Comparison of ENCODE assay signal across 9 mouse cellular contexts in genomic region chr17:45628885-45629855, GRCm38 (mm10). TPM values are rescaled to one million over a fixed set of nuclear protein-coding genes. Genes with fewer than 3 reads are reported as not detected.
DNase-seq lines count a peak whose midpoint lies in the region; ATAC-seq and TF ChIP-seq lines count a peak whose summit lies in the region.
"Had no signal": no experiment of that assay in that cellular context is flagged by ENCODE, and none has a peak within 500 bp of the region (broad histone marks: within the 10 kb centered on the region; RNA-seq: fewer than 3 reads in every experiment).

No protein-coding gene starts in this region.

- no peak for DNase-seq in gastrocnemius, adult 2 months
- DNase-seq in gastrocnemius, postnatal 10 days: no peak
- peak; percentile 85 for DNase-seq in midbrain, embryonic 11.5 days (ENCODE audit: low spot score, missing footprints)
- no peak for DNase-seq in natural killer cell, adult 2 months (ENCODE audit: low spot score in 2 of 2)
- DNase-seq in spleen, adult 12 weeks (ENCODE audit: low spot score): no peak

- peak; percentile 17; the same call in 1 of the 2 replicates for ATAC-seq in forebrain, embryonic 13.5 days
- ATAC-seq in intestine, postnatal 0 days: peak; percentile 58
- ATAC-seq in midbrain, embryonic 11.5 days (ENCODE audit: low FRiP score): peak; percentile 13; the same call in 1 of the 2 replicates
- no peak for ATAC-seq in activated CD4-positive, CD25-positive, alpha-beta regulatory T cell, adult 4 months

- no peaks in the 10 kb centered on the region for H3K9me3 ChIP-seq in forebrain, embryonic 13.5 days (replicated peaks)
- H3K9me3 ChIP-seq in intestine, postnatal 0 days (ENCODE audit: control insufficient read depth): no peaks in the 10 kb centered on the region
- H3K9me3 ChIP-seq in midbrain, embryonic 11.5 days (ENCODE audit: control insufficient read depth, low read length): no peaks in the 10 kb centered on the region

- H3K9ac ChIP-seq in forebrain, embryonic 13.5 days: no peak overlapping the region
- no peak overlapping the region for H3K9ac ChIP-seq in intestine, postnatal 0 days (ENCODE audit: low read depth, low read length)
- H3K9ac ChIP-seq in midbrain, embryonic 11.5 days (ENCODE audit: low read length): no peak overlapping the region

- H3K27ac ChIP-seq in gastrocnemius, adult 2 months: peak overlapping the region; percentile 77
- no peak overlapping the region for H3K27ac ChIP-seq in forebrain, embryonic 13.5 days
- peak overlapping the region; percentile 5; the same call in 1 of the 2 replicates for H3K27ac ChIP-seq in intestine, postnatal 0 days (ENCODE audit: low read depth, low read length)
- H3K27ac ChIP-seq in midbrain, embryonic 11.5 days (ENCODE audit: low read depth, low read length): no peak overlapping the region

- H3K4me1 ChIP-seq in forebrain, embryonic 13.5 days: peaks cover 17% of the 10 kb centered on the region
- H3K4me1 ChIP-seq in intestine, postnatal 0 days (replicated peaks; ENCODE audit: control insufficient read depth, insufficient read depth, low read length): peaks cover 11% of the 10 kb centered on the region; the same call in 1 of the 2 replicates
- 0 out of 2 replicates have a peak, but pooled peaks cover 4% of the 10 kb centered on the region for H3K4me1 ChIP-seq in midbrain, embryonic 11.5 days (ENCODE audit: control insufficient read depth, insufficient read depth, low read length)

- H3K4me3 ChIP-seq in gastrocnemius, adult 2 months: peak overlapping the region; percentile 71
- peak overlapping the region; percentile 45 for H3K4me3 ChIP-seq in forebrain, embryonic 13.5 days
- H3K4me3 ChIP-seq in intestine, postnatal 0 days (ENCODE audit: low read depth, low read length): no peak overlapping the region
- no peak overlapping the region for H3K4me3 ChIP-seq in midbrain, embryonic 11.5 days (ENCODE audit: low read depth, low read length)

- H3K4me2 ChIP-seq in forebrain, embryonic 13.5 days: peak overlapping the region; percentile 78
- H3K4me2 ChIP-seq in intestine, postnatal 0 days (replicated peaks; ENCODE audit: low read depth): peak overlapping the region; percentile 70
- H3K4me2 ChIP-seq in midbrain, embryonic 11.5 days: peak overlapping the region; percentile 55

- 76% methylated on average over 13 of the region's 13 CpGs for WGBS in forebrain, embryonic 13.5 days
- 37% methylated on average over 13 of the region's 13 CpGs for WGBS in intestine, postnatal 0 days
- WGBS in midbrain, embryonic 11.5 days: 68% methylated on average over 13 of the region's 13 CpGs

- no peaks in the 10 kb centered on the region for H3K36me3 ChIP-seq in forebrain, embryonic 13.5 days (ENCODE audit: poor library complexity, severe bottlenecking)
- no peaks in the 10 kb centered on the region for H3K36me3 ChIP-seq in intestine, postnatal 0 days (ENCODE audit: control insufficient read depth, insufficient read depth)
- H3K36me3 ChIP-seq in midbrain, embryonic 11.5 days (ENCODE audit: control insufficient read depth, insufficient read depth, low read length): no peaks in the 10 kb centered on the region

- TF ChIP-seq CTCF in gastrocnemius, adult 2 months (IDR thresholded peaks at IDR 0.05): no peak
- no peak for TF ChIP-seq CTCF in intestine, postnatal 0 days (IDR thresholded peaks at IDR 0.05; ENCODE audit: low read depth)

- H3K27me3 ChIP-seq in forebrain, embryonic 13.5 days: peaks cover 6% of the 10 kb centered on the region; the same call in 1 of the 2 replicates
- no peaks in the 10 kb centered on the region for H3K27me3 ChIP-seq in intestine, postnatal 0 days (replicated peaks; ENCODE audit: control insufficient read depth, insufficient read depth, low read length)
- no peaks in the 10 kb centered on the region for H3K27me3 ChIP-seq in midbrain, embryonic 11.5 days (ENCODE audit: control insufficient read depth, insufficient read depth, low read length)

- intact Hi-C loops in gastrocnemius, adult 2 months (cut with DNase I): no loop called here

RNA-seq across cellular contexts. Expression of gene Mymx, which starts 27.3 kb away (rescaled TPM):
- total RNA-seq in gastrocnemius, adult 2 months (2021): under 1 TPM in 1 of 2 experiments, not detected in 1; 0.36 TPM
- 10 to 100 TPM; 16.1 to 18.7 TPM for total RNA-seq in gastrocnemius, postnatal 10 days (2021)
- polyA plus RNA-seq in forebrain, embryonic 13.5 days (2015; fragmentation: Nextera tagmentation; extraction: Ambion mirVana): not detected in 2 replicates
- 0.34 and 0.38 TPM in 2 replicates for polyA plus RNA-seq in intestine, postnatal 0 days (2015; fragmentation: Nextera tagmentation; extraction: Ambion mirVana)
- 0.21 TPM in 1 of 2 replicates, not detected in the other for polyA plus RNA-seq in midbrain, embryonic 11.5 days (2014; fragmentation: Nextera tagmentation; extraction: Ambion mirVana)
- polyA plus RNA-seq in activated CD4-positive, CD25-positive, alpha-beta regulatory T cell, adult 4 months (2017; shearing (Covaris generic)): not detected
- total RNA-seq: neutrophil, adult 5-6 weeks had no signal

RNA-seq across cellular contexts. Expression of gene Slc29a1, which starts 29.8 kb away (rescaled TPM):
- 10 to 100 TPM; 27.4 to 44.7 TPM for total RNA-seq in gastrocnemius, adult 2 months (2021)
- 100 to 1,000 TPM in 1 of 2 experiments, 10 to 100 TPM in 1; 97.4 to 114 TPM for total RNA-seq in gastrocnemius, postnatal 10 days (2021)
- polyA plus RNA-seq in forebrain, embryonic 13.5 days (2015; fragmentation: Nextera tagmentation; extraction: Ambion mirVana): 47.2 and 51.9 TPM in 2 replicates
- polyA plus RNA-seq in intestine, postnatal 0 days (2015; fragmentation: Nextera tagmentation; extraction: Ambion mirVana): 37.8 and 38.4 TPM in 2 replicates
- 45.1 and 46.8 TPM in 2 replicates for polyA plus RNA-seq in midbrain, embryonic 11.5 days (2014; fragmentation: Nextera tagmentation; extraction: Ambion mirVana)
- 10 to 100 TPM; 82.3 to 85.3 TPM for polyA plus RNA-seq in activated CD4-positive, CD25-positive, alpha-beta regulatory T cell, adult 4 months (2017; shearing (Covaris generic))

RNA-seq across cellular contexts. Expression of gene Capn11, which starts 30.0 kb away (rescaled TPM):
- under 1 TPM; 0.59 to 0.98 TPM for total RNA-seq in gastrocnemius, adult 2 months (2021)
- under 1 TPM in 1 of 2 experiments, not detected in 1; 0.16 TPM for total RNA-seq in gastrocnemius, postnatal 10 days (2021)
- 0.30 and 0.72 TPM in 2 replicates for polyA plus RNA-seq in forebrain, embryonic 13.5 days (2015; fragmentation: Nextera tagmentation; extraction: Ambion mirVana)
- not detected in 2 replicates for polyA plus RNA-seq in intestine, postnatal 0 days (2015; fragmentation: Nextera tagmentation; extraction: Ambion mirVana)
- 0.52 and 0.84 TPM in 2 replicates for polyA plus RNA-seq in midbrain, embryonic 11.5 days (2014; fragmentation: Nextera tagmentation; extraction: Ambion mirVana)
- polyA plus RNA-seq in activated CD4-positive, CD25-positive, alpha-beta regulatory T cell, adult 4 months (2017; shearing (Covaris generic)): under 1 TPM in 1 of 2 experiments, not detected in 1; 0.33 TPM

RNA-seq across cellular contexts. Expression of gene Hsp90ab1, which starts 56.1 kb away (rescaled TPM):
- 1,000 to 10,000 TPM; 1,106 to 1,162 TPM for total RNA-seq in gastrocnemius, adult 2 months (2021)
- 100 to 1,000 TPM; 900 to 909 TPM for total RNA-seq in gastrocnemius, postnatal 10 days (2021)
- 1,763 and 1,849 TPM in 2 replicates for polyA plus RNA-seq in forebrain, embryonic 13.5 days (2015; fragmentation: Nextera tagmentation; extraction: Ambion mirVana)
- polyA plus RNA-seq in intestine, postnatal 0 days (2015; fragmentation: Nextera tagmentation; extraction: Ambion mirVana): 483 and 505 TPM in 2 replicates
- 1,614 and 1,690 TPM in 2 replicates for polyA plus RNA-seq in midbrain, embryonic 11.5 days (2014; fragmentation: Nextera tagmentation; extraction: Ambion mirVana)
- polyA plus RNA-seq in activated CD4-positive, CD25-positive, alpha-beta regulatory T cell, adult 4 months (2017; shearing (Covaris generic)): 100 to 1,000 TPM; 836 to 982 TPM

RNA-seq across cellular contexts. Expression of gene Mrpl14, which starts 57.0 kb away (rescaled TPM):
- total RNA-seq in gastrocnemius, adult 2 months (2021): 100 to 1,000 TPM in 1 of 2 experiments, 10 to 100 TPM in 1; 99.5 to 139 TPM
- 10 to 100 TPM; 82.3 to 83.5 TPM for total RNA-seq in gastrocnemius, postnatal 10 days (2021)
- 116 and 125 TPM in 2 replicates for polyA plus RNA-seq in forebrain, embryonic 13.5 days (2015; fragmentation: Nextera tagmentation; extraction: Ambion mirVana)
- 120 and 127 TPM in 2 replicates for polyA plus RNA-seq in intestine, postnatal 0 days (2015; fragmentation: Nextera tagmentation; extraction: Ambion mirVana)
- 111 and 114 TPM in 2 replicates for polyA plus RNA-seq in midbrain, embryonic 11.5 days (2014; fragmentation: Nextera tagmentation; extraction: Ambion mirVana)
- polyA plus RNA-seq in activated CD4-positive, CD25-positive, alpha-beta regulatory T cell, adult 4 months (2017; shearing (Covaris generic)): 10 to 100 TPM; 73.4 to 90.9 TPM

Comparison
In these comparisons a context has a peak if more than half of its experiments do, and no peak if none do; other contexts are left out.
1. H3K27ac ChIP-seq: peak in gastrocnemius, adult 2 months (single experiment) and intestine, postnatal 0 days (single experiment); none in forebrain, embryonic 13.5 days (single experiment) and midbrain, embryonic 11.5 days (single experiment).
2. H3K4me3 ChIP-seq: peak in gastrocnemius, adult 2 months (single experiment) and forebrain, embryonic 13.5 days (single experiment); none in intestine, postnatal 0 days (single experiment) and midbrain, embryonic 11.5 days (single experiment).
3. Peak in every context shown above with its lines, with median percentiles within 50 percentile points of each other: H3K4me2 ChIP-seq.